Mouse (Mus musculus): Measurements from ENCODE around the gene Kera. TPM values are rescaled to one million over a fixed set of nuclear protein-coding genes. Genes with fewer than 3 reads are reported as not detected.

Gene Kera
- total and polyA plus RNA-seq, 3 experiments: 0.16 TPM; not detected in 2

GRCm38 (mm10) chr10:97603256-97603655 is 3.4 kb upstream of the Kera start:
- ATAC-seq (ENCODE audit: extremely low read depth, insufficient number of reproducible peaks, low FRiP score, poor library complexity, severe bottlenecking): no peak
- no peak for DNase-seq (ENCODE audit: low spot score)
- no peaks in the 10 kb centered on the region for H3K36me3 ChIP-seq (replicated peaks)
- H3K4me1 ChIP-seq (ENCODE audit: insufficient read depth, low read depth, low read length): no peaks in the 10 kb centered on the region
- no peaks in the 10 kb centered on the region for H3K27me3 ChIP-seq (ENCODE audit: insufficient read depth, low read length)
- peaks cover 15% of the 10 kb centered on the region for H3K9me3 ChIP-seq (replicated peaks)
- no peak overlapping the region for H3K4me3 ChIP-seq (ENCODE audit: low read depth, low read length)
- TF ChIP-seq CTCF (IDR thresholded peaks at IDR 0.05; ENCODE audit: low read depth, low read length) (no peak), POLR2AphosphoS5 (IDR thresholded peaks at IDR 0.05; ENCODE audit: insufficient replicate concordance, low read depth, low read length) (no peak), GATA2 (IDR thresholded peaks at IDR 0.05; ENCODE audit: borderline replicate concordance, low read depth, low read length) (no peak), GATA1 (IDR thresholded peaks at IDR 0.05; ENCODE audit: borderline replicate concordance, low read length) (no peak), TAL1 (conservative IDR thresholded peaks at IDR 0.05; ENCODE audit: low read depth, low read length) (no peak)

- no peak for TF ChIP-seq POLR2AphosphoS5 (IDR thresholded peaks at IDR 0.05; ENCODE audit: insufficient replicate concordance, low read depth, low read length)
- Histone ChIP-seq H3K27me3 (ENCODE audit: insufficient read depth, low read length) (no peaks in the 10 kb centered on the region), H3K4me3 (ENCODE audit: low read depth, low read length) (no peak overlapping the region), H3K9me3 (replicated peaks) (peaks cover 4% of the 10 kb centered on the region; the same call in 1 of the 2 replicates), H3K36me3 (replicated peaks) (no peaks in the 10 kb centered on the region), H3K4me1 (ENCODE audit: insufficient read depth, low read depth, low read length) (no peaks in the 10 kb centered on the region)
- no peak for DNase-seq (ENCODE audit: low spot score)
- no peak for ATAC-seq (ENCODE audit: extremely low read depth, insufficient number of reproducible peaks, low FRiP score, poor library complexity, severe bottlenecking)
Measured at GRCm38 (mm10) chr10:97622328-97622727, 15.6 kb downstream of the Kera start.

GRCm38 (mm10) chr10:97624381-97624780 is 17.7 kb downstream of the Kera start:
- ATAC-seq (ENCODE audit: extremely low read depth, insufficient number of reproducible peaks, low FRiP score, poor library complexity, severe bottlenecking): no peak
- Histone ChIP-seq H3K4me3 (ENCODE audit: low read depth, low read length) (no peak overlapping the region), H3K36me3 (replicated peaks) (no peaks in the 10 kb centered on the region), H3K9me3 (replicated peaks) (0 out of 2 replicates have a peak, but pooled peaks cover 4% of the 10 kb centered on the region), H3K4me1 (ENCODE audit: insufficient read depth, low read depth, low read length) (no peaks in the 10 kb centered on the region), H3K27me3 (ENCODE audit: insufficient read depth, low read length) (no peaks in the 10 kb centered on the region)
- DNase-seq (ENCODE audit: low spot score): no peak
- TF ChIP-seq CTCF (IDR thresholded peaks at IDR 0.05; ENCODE audit: low read depth, low read length): no peak

GRCm38 (mm10) chr10:97625116-97625515 is 18.4 kb downstream of the Kera start:
- no peaks in the 10 kb centered on the region for H3K27me3 ChIP-seq (ENCODE audit: insufficient read depth, low read length)
- no peaks in the 10 kb centered on the region for H3K36me3 ChIP-seq (replicated peaks)
- DNase-seq (ENCODE audit: low spot score) (no peak), ATAC-seq (ENCODE audit: extremely low read depth, insufficient number of reproducible peaks, low FRiP score, poor library complexity, severe bottlenecking) (no peak)
- H3K4me1 ChIP-seq (ENCODE audit: insufficient read depth, low read depth, low read length): no peaks in the 10 kb centered on the region
- 0 out of 2 replicates have a peak, but pooled peaks cover 4% of the 10 kb centered on the region for H3K9me3 ChIP-seq (replicated peaks)
- TF ChIP-seq GATA2 (IDR thresholded peaks at IDR 0.05; ENCODE audit: borderline replicate concordance, low read depth, low read length): no peak
- no peak overlapping the region for H3K4me3 ChIP-seq (ENCODE audit: low read depth, low read length)

GRCm38 (mm10) chr10:97626543-97626942 is 19.9 kb downstream of the Kera start:
- no peak for ATAC-seq (ENCODE audit: extremely low read depth, insufficient number of reproducible peaks, low FRiP score, poor library complexity, severe bottlenecking)
- TF ChIP-seq CTCF (IDR thresholded peaks at IDR 0.05; ENCODE audit: low read depth, low read length): no peak
- DNase-seq (ENCODE audit: low spot score): no peak

GRCm38 (mm10) chr10:97631061-97631460 is 24.4 kb downstream of the Kera start:
- Histone ChIP-seq H3K4me1 (ENCODE audit: insufficient read depth, low read depth, low read length) (no peaks in the 10 kb centered on the region), H3K27me3 (ENCODE audit: insufficient read depth, low read length) (no peaks in the 10 kb centered on the region), H3K9me3 (replicated peaks) (0 out of 2 replicates have a peak, but pooled peaks cover 3% of the 10 kb centered on the region), H3K36me3 (replicated peaks) (no peaks in the 10 kb centered on the region), H3K4me3 (ENCODE audit: low read depth, low read length) (no peak overlapping the region)
- ATAC-seq (ENCODE audit: extremely low read depth, insufficient number of reproducible peaks, low FRiP score, poor library complexity, severe bottlenecking) (no peak), DNase-seq (ENCODE audit: low spot score) (no peak)
- TF ChIP-seq POLR2AphosphoS5 (IDR thresholded peaks at IDR 0.05; ENCODE audit: insufficient replicate concordance, low read depth, low read length): no peak
- no peak for TF ChIP-seq TAL1 (conservative IDR thresholded peaks at IDR 0.05; ENCODE audit: low read depth, low read length)
- no peak for TF ChIP-seq GATA1 (IDR thresholded peaks at IDR 0.05; ENCODE audit: borderline replicate concordance, low read length)

More at GRCm38 (mm10) chr10:97626543-97626942, 19.9 kb downstream of the Kera start:
- Histone ChIP-seq H3K36me3 (replicated peaks) (no peaks in the 10 kb centered on the region), H3K27me3 (ENCODE audit: insufficient read depth, low read length) (no peaks in the 10 kb centered on the region), H3K9me3 (replicated peaks) (0 out of 2 replicates have a peak, but pooled peaks cover 2% of the 10 kb centered on the region), H3K4me3 (ENCODE audit: low read depth, low read length) (no peak overlapping the region), H3K4me1 (ENCODE audit: insufficient read depth, low read depth, low read length) (no peaks in the 10 kb centered on the region)

GRCm38 (mm10) chr10:97641926-97642325 is 35.2 kb downstream of the Kera start:
- no peak for TF ChIP-seq GATA2 (IDR thresholded peaks at IDR 0.05; ENCODE audit: borderline replicate concordance, low read depth, low read length)
- no peak for TF ChIP-seq TAL1 (conservative IDR thresholded peaks at IDR 0.05; ENCODE audit: low read depth, low read length)
- TF ChIP-seq POLR2AphosphoS5 (IDR thresholded peaks at IDR 0.05; ENCODE audit: insufficient replicate concordance, low read depth, low read length): no peak
- no peak for TF ChIP-seq CTCF (IDR thresholded peaks at IDR 0.05; ENCODE audit: low read depth, low read length)
- TF ChIP-seq GATA1 (IDR thresholded peaks at IDR 0.05; ENCODE audit: borderline replicate concordance, low read length): no peak
- DNase-seq (ENCODE audit: low spot score) (no peak), ATAC-seq (ENCODE audit: extremely low read depth, insufficient number of reproducible peaks, low FRiP score, poor library complexity, severe bottlenecking) (no peak)
- H3K4me1 ChIP-seq (ENCODE audit: insufficient read depth, low read depth, low read length): no peaks in the 10 kb centered on the region
- H3K9me3 ChIP-seq (replicated peaks): peaks cover 3% of the 10 kb centered on the region; the same call in 1 of the 2 replicates
- no peaks in the 10 kb centered on the region for H3K36me3 ChIP-seq (replicated peaks)
- no peaks in the 10 kb centered on the region for H3K27me3 ChIP-seq (ENCODE audit: insufficient read depth, low read length)
- H3K4me3 ChIP-seq (ENCODE audit: low read depth, low read length): no peak overlapping the region
